Mouse (Mus musculus): ENCODE data around the gene Anxa6.

DNA sequence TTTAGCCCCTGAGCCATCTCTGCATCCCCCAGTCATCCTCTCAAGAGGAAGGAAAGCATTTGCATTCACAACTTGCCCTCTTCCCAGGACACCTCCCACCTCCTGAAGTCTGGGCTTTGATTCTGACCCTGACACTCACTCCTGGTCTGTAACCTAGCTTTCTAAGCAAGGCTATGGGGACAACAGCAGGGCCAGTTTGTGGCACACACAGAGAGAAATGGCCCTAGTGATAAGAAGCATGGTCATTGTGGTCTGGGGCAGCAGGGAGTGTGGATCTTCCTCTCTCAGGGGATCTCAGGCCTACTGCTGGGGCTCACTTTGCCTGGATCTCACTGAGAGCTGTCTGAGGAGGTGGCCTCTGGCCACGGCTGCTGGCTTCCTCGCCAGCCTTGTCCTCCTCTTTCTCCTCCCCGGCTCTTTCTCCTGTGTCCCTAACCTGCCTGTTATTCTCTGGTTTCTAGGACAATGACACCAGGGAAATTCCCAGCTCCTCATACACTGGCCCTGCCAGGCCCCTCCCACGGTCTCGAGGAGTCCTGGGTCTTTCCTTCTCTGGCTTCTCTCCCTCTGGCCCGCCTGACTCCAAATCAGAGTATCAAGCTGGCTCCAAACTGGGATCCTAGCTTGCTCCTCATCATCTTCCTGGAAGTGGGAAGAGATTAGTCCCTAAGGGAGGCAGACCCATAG, 71.9 kb downstream of the Anxa6 start:
- TF ChIP-seq CTCF (IDR thresholded peaks at IDR 0.05; ENCODE audit: extremely low read depth, insufficient read length, insufficient replicate concordance, low read depth, low read length) (no peak), POLR2A (IDR thresholded peaks at IDR 0.05; ENCODE audit: low read depth, low read length) (no peak)

Data from small intestine, adult 2 months (tissue).